Mouse (Mus musculus) MEL (cell line): ENCODE data around the gene Zbp1. TPM values are rescaled to one million over a fixed set of nuclear protein-coding genes. Genes with fewer than 3 reads are reported as not detected.

Experiments used
- DNase-seq: peaks from one replicate; pipeline ENCODE4 v3.0.0; 2011; ENCODE audit warnings: low read depth, low spot score
- H3K27ac ChIP-seq: 2 replicates; pipeline ENCODE4 v1.5.1; 2012; ENCODE audit warnings: low read depth, mild to moderate bottlenecking, control low read depth, low read length, moderate library complexity; ENCODE audit not compliant: control insufficient read depth
- H3K27me3 ChIP-seq, 2 experiments: fragments of 150-350 bp in 1 of 2; sonication (generic) in 1 of 2; 2 replicates each; pipeline ENCODE4 v1.6.1; 2012; ENCODE audit warnings: low read length in 2 of 2, mild to moderate bottlenecking in 2 of 2, improper control_type of control experiment in 1 of 2, moderate library complexity in 1 of 2; ENCODE audit not compliant: insufficient read depth in 2 of 2, control insufficient read depth in 1 of 2
- H3K36me3 ChIP-seq, 2 experiments: 2 replicates each; pipeline ENCODE4 v1.6.1; 2012 to 2014; ENCODE audit warnings: low read length in 2 of 2, improper control_type of control experiment in 1 of 2, inconsistent platforms in 1 of 2, mild to moderate bottlenecking in 1 of 2; ENCODE audit not compliant: insufficient read depth in 2 of 2, control insufficient read depth in 1 of 2
- H3K4me1 ChIP-seq, 2 experiments: fragments of 150-350 bp in 1 of 2; sonication (generic) in 1 of 2; 2 replicates each; pipeline ENCODE4 v1.6.1; 2012; ENCODE audit warnings: low read length in 2 of 2, improper control_type of control experiment in 1 of 2, mild to moderate bottlenecking in 1 of 2; ENCODE audit not compliant: insufficient read depth in 2 of 2, control insufficient read depth in 1 of 2
- H3K4me3 ChIP-seq, 2 experiments: fragments of 150-350 bp in 1 of 2; sonication (generic) in 1 of 2; 2 replicates each; pipeline ENCODE4 v1.5.1; 2012; ENCODE audit warnings: low read depth in 2 of 2, low read length in 2 of 2, mild to moderate bottlenecking in 2 of 2, moderate library complexity in 2 of 2, control low read depth in 1 of 2, improper control_type of control experiment in 1 of 2; ENCODE audit not compliant: control insufficient read depth in 1 of 2, insufficient read depth in 1 of 2
- H3K79me2 ChIP-seq: 2 replicates; pipeline ENCODE4 v1.6.1; 2012; ENCODE audit warnings: mild to moderate bottlenecking, low read length, moderate library complexity; ENCODE audit not compliant: control insufficient read depth, poor library complexity, insufficient read depth
- H3K9ac ChIP-seq: 2 replicates; pipeline ENCODE4 v1.6.1; 2012; ENCODE audit warnings: low read depth, mild to moderate bottlenecking, control low read depth, low read length, moderate library complexity; ENCODE audit not compliant: control insufficient read depth, poor library complexity, severe bottlenecking
- H3K9me3 ChIP-seq: fragments of 150-350 bp; sonication (generic); replicated peaks from 2 replicates; pipeline ENCODE4 v1.6.1; 2012; ENCODE audit warnings: mild to moderate bottlenecking, low read length, improper control_type of control experiment, moderate library complexity; ENCODE audit not compliant: insufficient read depth
- CHD2 ChIP-seq: IDR thresholded peaks from 2 replicates; pipeline ENCODE4 v1.6.1; 2011; ENCODE audit warnings: low read length, improper control_type of control experiment
- CTCF ChIP-seq, 3 experiments: IDR thresholded peaks in 2 of 3; conservative IDR thresholded peaks in 1 of 3; 2 replicates each; pipeline ENCODE4 v1.5.1; 2011 to 2012; ENCODE audit warnings: low read length in 3 of 3, low read depth in 2 of 3, mild to moderate bottlenecking in 2 of 3, improper control_type of control experiment in 1 of 3, inconsistent platforms in 1 of 3, mixed read lengths in 1 of 3, moderate library complexity in 1 of 3; ENCODE audit not compliant: control insufficient read depth in 1 of 3, insufficient read depth in 1 of 3, poor library complexity in 1 of 3, severe bottlenecking in 1 of 3
- ELF1 ChIP-seq: IDR thresholded peaks from 2 replicates; pipeline ENCODE4 v1.6.1; 2014; ENCODE audit warnings: low read depth, mild to moderate bottlenecking, inconsistent platforms, low read length, improper control_type of control experiment, moderate library complexity
- GABPA ChIP-seq: IDR thresholded peaks from 2 replicates; pipeline ENCODE4 v1.6.1; 2012; ENCODE audit warnings: low read depth, mild to moderate bottlenecking, inconsistent platforms, low read length, improper control_type of control experiment, moderate library complexity
- GATA1 ChIP-seq: IDR thresholded peaks from 2 replicates; pipeline ENCODE4 v1.6.1; 2011; ENCODE audit warnings: low read depth, low read length, improper control_type of control experiment
- HCFC1 ChIP-seq: IDR thresholded peaks from 2 replicates; pipeline ENCODE4 v1.6.1; 2012; ENCODE audit warnings: low read depth, mild to moderate bottlenecking, inconsistent platforms, low read length, improper control_type of control experiment, moderate library complexity
- JUND ChIP-seq: IDR thresholded peaks from 2 replicates; pipeline ENCODE4 v1.6.1; 2011; ENCODE audit warnings: low read depth, mild to moderate bottlenecking, improper control_type of control experiment, low read length
- MAFK ChIP-seq: IDR thresholded peaks from 2 replicates; pipeline ENCODE4 v1.6.1; 2011; ENCODE audit warnings: low read depth, mild to moderate bottlenecking, low read length, improper control_type of control experiment, borderline replicate concordance
- MAZ ChIP-seq: IDR thresholded peaks from 2 replicates; pipeline ENCODE4 v1.6.1; 2012; ENCODE audit warnings: low read depth, mild to moderate bottlenecking, inconsistent platforms, low read length, improper control_type of control experiment
- MXI1 ChIP-seq: IDR thresholded peaks from 2 replicates; pipeline ENCODE4 v1.6.1; 2011; ENCODE audit warnings: mild to moderate bottlenecking, low read depth, low read length, improper control_type of control experiment
- NELFE ChIP-seq: IDR thresholded peaks from 2 replicates; pipeline ENCODE4 v1.6.1; 2011; ENCODE audit warnings: low read depth, low read length, improper control_type of control experiment
- NRF1 ChIP-seq: IDR thresholded peaks from 2 replicates; pipeline ENCODE4 v1.6.1; 2014; ENCODE audit warnings: low read depth, mild to moderate bottlenecking, inconsistent platforms, low read length, improper control_type of control experiment, moderate library complexity; ENCODE audit not compliant: poor library complexity, insufficient read depth, severe bottlenecking
- POLR2A ChIP-seq, 2 experiments: IDR thresholded peaks; 2 replicates each; pipeline ENCODE4 v1.6.1; 2011 to 2012; ENCODE audit warnings: low read length in 2 of 2, mild to moderate bottlenecking in 2 of 2, control low read depth in 1 of 2, improper control_type of control experiment in 1 of 2, low read depth in 1 of 2, moderate library complexity in 1 of 2; ENCODE audit not compliant: control insufficient read depth in 1 of 2, insufficient read depth in 1 of 2, poor library complexity in 1 of 2
- RAD21 ChIP-seq: IDR thresholded peaks from 2 replicates; pipeline ENCODE4 v1.6.1; 2011; ENCODE audit warnings: mild to moderate bottlenecking, low read depth, low read length, improper control_type of control experiment
- RCOR1 ChIP-seq: IDR thresholded peaks from 2 replicates; pipeline ENCODE4 v1.6.1; 2012; ENCODE audit warnings: low read depth, mild to moderate bottlenecking, inconsistent platforms, low read length, improper control_type of control experiment
- SMC3 ChIP-seq: IDR thresholded peaks from 2 replicates; pipeline ENCODE4 v1.6.1; 2011; ENCODE audit warnings: low read depth, low read length, improper control_type of control experiment
- UBTF ChIP-seq: IDR thresholded peaks from 2 replicates; pipeline ENCODE4 v1.6.1; 2012; ENCODE audit warnings: low read depth, mild to moderate bottlenecking, inconsistent platforms, low read length, improper control_type of control experiment, moderate library complexity, borderline replicate concordance; ENCODE audit not compliant: insufficient read depth
- USF2 ChIP-seq, 2 experiments: IDR thresholded peaks; 2 replicates each; pipeline ENCODE4 v1.6.1; 2011 to 2012; ENCODE audit warnings: improper control_type of control experiment in 2 of 2, low read length in 2 of 2, borderline replicate concordance in 1 of 2, inconsistent platforms in 1 of 2, low read depth in 1 of 2, mild to moderate bottlenecking in 1 of 2; ENCODE audit not compliant: insufficient read depth in 1 of 2
- ZC3H11A ChIP-seq: IDR thresholded peaks from 2 replicates; pipeline ENCODE4 v1.6.1; 2012; ENCODE audit warnings: low read depth, mild to moderate bottlenecking, inconsistent platforms, low read length, improper control_type of control experiment
- polyA plus RNA-seq, 2 experiments: library from polyadenylated mRNA; stranded (reverse) in 1 of 2; unstranded in 1 of 2; fragments of >175 nt in 1 of 2; fragments of >200 nt in 1 of 2; gene quantifications; 2 replicates each; pipeline versions ENCODE4 v1.2.1 to v1.2.4; 2012; ENCODE audit warnings: low replicate concordance in 2 of 2, low read depth in 1 of 2; ENCODE audit not compliant: insufficient read length in 2 of 2, insufficient read depth in 1 of 2, missing spikeins in 1 of 2
- total RNA-seq: library from RNA; depleted of rRNA; stranded (reverse); fragments of 300-350 nt; gene quantifications from 2 replicates; pipeline ENCODE4 v1.2.3, GENCODE M21; 2012

Zbp1 gene
- total and polyA plus RNA-seq, 3 experiments, result not detected

DNA sequence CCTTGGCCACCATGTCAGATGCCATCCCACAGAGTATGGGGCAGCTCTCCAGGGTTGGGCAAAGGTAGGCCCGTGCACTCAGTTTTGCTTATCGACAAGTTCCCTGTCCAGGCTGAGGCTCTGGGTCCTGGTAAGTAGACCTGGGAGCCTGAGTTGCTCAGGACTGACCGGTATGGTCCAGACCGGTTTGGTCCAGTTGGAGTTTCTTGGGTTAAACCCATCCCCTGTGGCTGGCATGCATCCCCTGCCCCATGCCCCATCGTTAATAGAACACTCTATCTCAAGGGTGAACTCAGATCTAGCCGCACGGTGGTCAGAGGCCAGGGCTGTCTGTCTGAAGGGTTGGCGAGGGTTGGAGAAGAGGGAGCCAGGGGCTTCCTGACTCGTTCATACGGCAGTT lies 53.8 kb downstream of the Zbp1 start:
- Histone ChIP-seq H3K9me3 (no peaks in the 10 kb centered on the region), H3K4me3 (no peak overlapping the region), H3K4me1 (no peaks in the 10 kb centered on the region), H3K9ac (no peak overlapping the region), H3K79me2 (no peaks in the 10 kb centered on the region), H3K36me3 (no peaks in the 10 kb centered on the region), H3K27me3 (no peaks in the 10 kb centered on the region), H3K27ac (no peak overlapping the region)
- TF ChIP-seq RAD21 (no peak), CHD2 (no peak), USF2 (IDR thresholded peaks at IDR 0.05; ENCODE audit: borderline replicate concordance in 1 of 2, insufficient read depth in 1 of 2, low read depth in 1 of 2, low read length in 2 of 2) (no peak), MAFK (no peak), ELF1 (no peak), HCFC1 (no peak), POLR2A (IDR thresholded peaks at IDR 0.05; ENCODE audit: control insufficient read depth in 1 of 2, insufficient read depth in 1 of 2, low read depth in 1 of 2, low read length in 2 of 2, poor library complexity in 1 of 2) (no peak), UBTF (no peak), GATA1 (no peak), NELFE (no peak), GABPA (no peak), MAZ (no peak), MXI1 (no peak), ZC3H11A (no peak), JUND (no peak), SMC3 (no peak), NRF1 (no peak), RCOR1 (no peak)
- DNase-seq, result no peak

DNA sequence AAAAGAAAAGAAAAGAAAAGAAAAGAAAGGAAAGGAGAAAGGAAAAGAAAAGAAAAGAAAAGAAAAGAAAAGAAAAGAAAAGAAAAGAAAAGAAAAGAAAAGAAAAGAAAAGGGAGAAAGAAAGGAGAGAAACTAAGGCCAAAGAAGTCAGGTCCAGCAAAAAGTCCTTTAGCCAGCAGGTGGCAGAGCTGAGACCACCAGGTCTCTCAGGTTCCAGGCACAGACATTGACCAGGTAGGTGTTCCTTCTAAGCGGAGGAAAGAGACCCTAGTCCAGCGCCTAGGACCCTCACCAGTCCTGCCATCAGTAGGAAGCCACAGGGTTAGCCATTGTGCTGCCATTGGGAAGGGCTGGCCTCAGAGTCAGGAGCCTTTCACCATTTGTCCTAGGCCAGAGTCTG lies 54.4 kb downstream of the Zbp1 start:
- TF ChIP-seq CTCF (IDR thresholded peaks at IDR 0.05 in 2 of 3, conservative IDR thresholded peaks at IDR 0.05 in 1 of 3; ENCODE audit: control insufficient read depth in 1 of 3, insufficient read depth in 1 of 3, low read depth in 2 of 3, low read length in 3 of 3, poor library complexity in 1 of 3, severe bottlenecking in 1 of 3) (peak in 2 of 3 experiments; percentile 16 to 32; a peak in 2 of 6 replicates), MAFK (no peak)
- no peaks in the 10 kb centered on the region for H3K9me3 ChIP-seq

More for the DNA sequence above, 54.4 kb downstream of the Zbp1 start:
- Histone ChIP-seq H3K4me3 (no peak overlapping the region), H3K4me1 (no peaks in the 10 kb centered on the region), H3K9ac (no peak overlapping the region), H3K79me2 (no peaks in the 10 kb centered on the region), H3K36me3 (no peaks in the 10 kb centered on the region), H3K27me3 (no peaks in the 10 kb centered on the region), H3K27ac (no peak overlapping the region)
- no peak for DNase-seq
